Mouse (Mus musculus): ENCODE measurements around the gene Pde2a. TPM values are rescaled to one million over a fixed set of nuclear protein-coding genes. Genes with fewer than 3 reads are reported as not detected.

Pde2a gene
- polyA plus RNA-seq, 1 experiment from 2014 or later: 6.9 TPM

DNA sequence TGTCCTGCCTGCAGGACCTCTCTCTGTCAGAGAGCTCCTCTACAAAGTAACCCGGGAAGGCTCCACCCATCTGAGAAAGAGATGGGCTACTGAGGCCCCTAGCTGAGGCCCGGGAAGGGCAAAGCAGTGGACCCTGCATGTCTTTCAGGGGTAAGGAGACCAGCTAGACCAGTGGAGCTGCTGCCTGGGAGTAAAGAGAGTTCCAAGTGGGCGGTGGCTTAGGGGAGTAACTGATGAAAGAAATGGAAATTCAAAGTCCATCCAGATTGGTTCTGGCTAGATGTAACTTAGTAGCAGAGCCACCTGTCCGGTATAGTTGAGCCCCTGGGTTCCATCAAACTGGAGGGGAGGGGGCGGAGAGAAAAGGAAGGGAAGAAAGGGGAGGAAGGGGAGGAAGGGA, 112.9 kb downstream of the Pde2a start:
- ATAC-seq (ENCODE audit: insufficient number of reproducible peaks, low FRiP score, low TSS enrichment, low read depth) (no peak), DNase-seq (ENCODE audit: low spot score) (no peak)
- no peaks in the 10 kb centered on the region for H3K27me3 ChIP-seq (ENCODE audit: control insufficient read depth, insufficient read depth, low read length)
- H3K4me1 ChIP-seq (ENCODE audit: control insufficient read depth, insufficient read depth, low read length): no peaks in the 10 kb centered on the region
- H3K4me3 ChIP-seq (ENCODE audit: low read depth, low read length): no peak overlapping the region
- H3K27ac ChIP-seq (replicated peaks; ENCODE audit: low read depth, low read length): no peak overlapping the region
- no peaks in the 10 kb centered on the region for H3K9me3 ChIP-seq (ENCODE audit: control insufficient read depth, low read length)
- H3K36me3 ChIP-seq (ENCODE audit: control insufficient read depth, insufficient read depth, low read length): no peaks in the 10 kb centered on the region
- no peak overlapping the region for H3K4me2 ChIP-seq (ENCODE audit: low read depth, severe bottlenecking)
- H3K9ac ChIP-seq (ENCODE audit: low read length): no peak overlapping the region
- WGBS: 24% methylated on average over 5 of the region's 5 CpGs

DNA sequence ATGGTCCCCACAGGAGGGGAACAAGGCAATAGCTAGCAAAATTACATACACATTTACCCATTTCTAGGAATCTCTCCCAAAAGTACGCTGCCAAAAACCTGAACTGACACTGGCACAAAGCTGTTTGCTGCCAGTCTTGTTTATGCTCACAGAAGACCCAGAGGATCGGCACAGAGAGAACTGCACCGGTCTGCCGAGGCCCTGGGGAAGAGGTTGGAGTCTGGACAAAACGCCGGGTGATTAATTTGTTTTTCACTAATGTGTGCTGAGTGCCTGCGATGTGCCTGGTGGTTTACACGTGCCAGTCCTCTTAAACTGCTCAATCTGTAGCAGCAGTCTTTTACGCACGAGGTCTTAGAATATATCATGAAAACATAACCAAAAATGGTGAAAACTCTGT, 113.6 kb downstream of the Pde2a start:
- ATAC-seq (ENCODE audit: insufficient number of reproducible peaks, low FRiP score, low TSS enrichment, low read depth): no peak
- WGBS: 69% methylated on average over 10 of the region's 10 CpGs
- DNase-seq (ENCODE audit: low spot score): no peak
- no peaks in the 10 kb centered on the region for H3K36me3 ChIP-seq (ENCODE audit: control insufficient read depth, insufficient read depth, low read length)
- H3K4me1 ChIP-seq (ENCODE audit: control insufficient read depth, insufficient read depth, low read length): no peaks in the 10 kb centered on the region
- no peaks in the 10 kb centered on the region for H3K9me3 ChIP-seq (ENCODE audit: control insufficient read depth, low read length)
- no peak overlapping the region for H3K9ac ChIP-seq (ENCODE audit: low read length)
- no peaks in the 10 kb centered on the region for H3K27me3 ChIP-seq (ENCODE audit: control insufficient read depth, insufficient read depth, low read length)
- H3K4me3 ChIP-seq (ENCODE audit: low read depth, low read length): no peak overlapping the region
- H3K27ac ChIP-seq (replicated peaks; ENCODE audit: low read depth, low read length): no peak overlapping the region
- H3K4me2 ChIP-seq (ENCODE audit: low read depth, severe bottlenecking): no peak overlapping the region

DNA sequence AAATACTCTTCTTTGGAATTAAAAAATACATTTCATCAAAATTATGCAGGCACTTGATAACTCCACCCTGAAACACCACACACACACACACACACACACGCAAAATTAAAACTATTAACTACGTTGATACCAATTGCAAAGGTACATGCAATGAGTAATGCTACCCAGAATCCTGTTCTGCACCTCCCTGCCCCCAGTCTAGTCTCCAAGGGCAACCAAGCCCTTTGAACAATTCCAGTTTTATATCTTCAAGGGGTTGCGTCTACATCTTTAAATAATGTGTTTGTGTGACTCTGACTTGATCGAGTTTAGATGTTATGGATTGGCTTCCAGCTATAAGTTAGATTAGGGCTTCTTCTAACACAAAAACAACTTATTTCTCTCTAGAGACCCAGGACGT, 114.0 kb downstream of the Pde2a start:
- no peaks in the 10 kb centered on the region for H3K9me3 ChIP-seq (ENCODE audit: control insufficient read depth, low read length)
- H3K4me3 ChIP-seq (ENCODE audit: low read depth, low read length): no peak overlapping the region
- H3K27me3 ChIP-seq (ENCODE audit: control insufficient read depth, insufficient read depth, low read length): no peaks in the 10 kb centered on the region
- H3K36me3 ChIP-seq (ENCODE audit: control insufficient read depth, insufficient read depth, low read length): no peaks in the 10 kb centered on the region
- H3K4me2 ChIP-seq (ENCODE audit: low read depth, severe bottlenecking): no peak overlapping the region
- WGBS: 84% methylated on average over 5 of the region's 5 CpGs
- no peak for DNase-seq (ENCODE audit: low spot score)
- no peak overlapping the region for H3K9ac ChIP-seq (ENCODE audit: low read length)
- H3K27ac ChIP-seq (replicated peaks; ENCODE audit: low read depth, low read length): no peak overlapping the region
- H3K4me1 ChIP-seq (ENCODE audit: control insufficient read depth, insufficient read depth, low read length): no peaks in the 10 kb centered on the region
- ATAC-seq (ENCODE audit: insufficient number of reproducible peaks, low FRiP score, low TSS enrichment, low read depth): no peak

DNA sequence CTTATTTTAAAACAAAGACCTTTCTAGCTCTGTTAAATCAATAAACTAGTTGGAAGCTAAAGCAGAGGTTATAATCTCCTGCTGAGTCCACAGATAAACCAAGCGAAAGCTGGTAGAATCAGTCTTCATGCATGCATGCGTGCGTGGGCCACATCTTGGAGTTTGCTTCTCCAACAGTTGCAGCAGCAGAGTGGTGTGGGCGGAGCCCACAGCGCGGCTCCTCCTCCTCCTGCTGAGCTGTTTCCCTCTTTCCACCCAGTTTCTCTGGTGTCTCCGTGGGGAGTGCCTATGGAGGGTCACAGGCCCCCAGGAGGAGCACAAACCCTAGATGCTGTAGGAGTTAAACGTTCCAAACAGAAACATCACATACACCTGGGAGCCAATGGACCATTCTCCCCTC, 116.0 kb downstream of the Pde2a start:
- DNase-seq (ENCODE audit: low spot score): no peak
- no peaks in the 10 kb centered on the region for H3K4me1 ChIP-seq (ENCODE audit: control insufficient read depth, insufficient read depth, low read length)
- H3K4me3 ChIP-seq (ENCODE audit: low read depth, low read length): no peak overlapping the region
- H3K9ac ChIP-seq (ENCODE audit: low read length): no peak overlapping the region
- no peaks in the 10 kb centered on the region for H3K36me3 ChIP-seq (ENCODE audit: control insufficient read depth, insufficient read depth, low read length)
- H3K27ac ChIP-seq (replicated peaks; ENCODE audit: low read depth, low read length): no peak overlapping the region
- no peaks in the 10 kb centered on the region for H3K27me3 ChIP-seq (ENCODE audit: control insufficient read depth, insufficient read depth, low read length)
- no peaks in the 10 kb centered on the region for H3K9me3 ChIP-seq (ENCODE audit: control insufficient read depth, low read length)
- no peak for ATAC-seq (ENCODE audit: insufficient number of reproducible peaks, low FRiP score, low TSS enrichment, low read depth)
- 50% methylated on average over 8 of the region's 8 CpGs for WGBS
- H3K4me2 ChIP-seq (ENCODE audit: low read depth, severe bottlenecking): no peak overlapping the region

DNA sequence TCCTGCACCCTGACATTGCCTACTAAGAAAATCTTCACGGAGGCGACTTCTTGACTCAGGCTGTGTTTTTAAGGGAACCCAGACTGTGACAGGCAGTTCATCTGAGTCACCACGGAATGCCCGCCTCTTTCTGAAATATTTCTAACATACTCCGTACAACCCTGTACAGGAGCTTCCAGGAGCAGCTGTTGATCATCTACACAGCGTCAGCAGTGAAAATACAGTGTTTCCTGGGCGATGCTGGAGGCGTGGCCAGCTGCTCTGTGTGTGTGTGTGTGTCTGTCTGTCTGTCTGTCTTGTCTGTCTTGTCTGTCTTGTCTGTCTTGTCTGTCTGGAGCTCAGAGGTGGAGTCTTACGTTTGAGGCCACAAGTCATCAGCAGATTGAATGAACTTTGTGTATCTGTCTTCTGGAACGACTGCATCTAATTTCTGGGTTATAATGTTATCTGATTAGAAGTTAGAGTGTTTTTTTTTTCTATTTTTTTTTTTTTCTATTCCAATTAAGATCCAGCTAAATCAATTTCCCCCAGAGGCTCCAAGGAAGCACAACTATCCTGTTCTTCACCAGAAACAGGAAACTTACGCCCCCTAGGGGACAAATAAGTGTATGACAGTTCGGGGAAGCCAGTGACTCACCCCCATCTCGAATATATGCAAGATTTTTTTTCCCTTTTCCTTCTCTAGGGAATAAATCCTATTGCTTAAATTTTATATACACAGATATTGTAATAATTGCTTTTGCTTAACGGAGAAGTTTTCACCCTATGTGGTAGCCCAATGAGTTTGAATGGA, 116.8 kb downstream of the Pde2a start:
- Histone ChIP-seq H3K9ac (ENCODE audit: low read length) (no peak overlapping the region), H3K4me1 (ENCODE audit: control insufficient read depth, insufficient read depth, low read length) (no peaks in the 10 kb centered on the region), H3K27me3 (ENCODE audit: control insufficient read depth, insufficient read depth, low read length) (no peaks in the 10 kb centered on the region), H3K4me2 (ENCODE audit: low read depth, severe bottlenecking) (no peak overlapping the region), H3K36me3 (ENCODE audit: control insufficient read depth, insufficient read depth, low read length) (no peaks in the 10 kb centered on the region), H3K9me3 (ENCODE audit: control insufficient read depth, low read length) (no peaks in the 10 kb centered on the region), H3K4me3 (ENCODE audit: low read depth, low read length) (no peak overlapping the region), H3K27ac (replicated peaks; ENCODE audit: low read depth, low read length) (no peak overlapping the region)
- 59% methylated on average over 14 of the region's 14 CpGs for WGBS
- ATAC-seq (ENCODE audit: insufficient number of reproducible peaks, low FRiP score, low TSS enrichment, low read depth): no peak
- DNase-seq (ENCODE audit: low spot score): peak; percentile 31

DNA sequence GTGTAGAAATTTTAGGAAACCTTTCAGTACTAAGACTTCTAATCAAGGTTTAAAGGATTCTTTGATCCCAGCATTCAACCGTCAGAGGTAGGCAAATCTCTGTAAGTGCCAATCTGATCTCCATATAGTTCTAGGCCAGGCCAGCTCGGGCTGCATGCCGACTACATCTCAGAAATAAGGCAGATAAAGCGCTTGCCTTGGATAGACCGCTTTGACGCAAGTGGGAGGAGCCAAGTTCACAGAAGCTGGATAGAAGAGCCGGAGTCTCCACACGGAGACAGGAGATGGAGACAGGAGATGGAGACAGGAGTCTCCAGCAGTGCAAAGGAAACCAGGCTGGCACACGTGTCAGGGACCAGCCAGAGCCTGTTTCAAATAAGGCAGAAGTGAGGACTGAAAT, 118.3 kb downstream of the Pde2a start:
- Histone ChIP-seq H3K27me3 (ENCODE audit: control insufficient read depth, insufficient read depth, low read length) (no peaks in the 10 kb centered on the region), H3K9ac (ENCODE audit: low read length) (no peak overlapping the region), H3K4me3 (ENCODE audit: low read depth, low read length) (no peak overlapping the region), H3K27ac (replicated peaks; ENCODE audit: low read depth, low read length) (no peak overlapping the region), H3K4me2 (ENCODE audit: low read depth, severe bottlenecking) (no peak overlapping the region), H3K9me3 (ENCODE audit: control insufficient read depth, low read length) (no peaks in the 10 kb centered on the region), H3K4me1 (ENCODE audit: control insufficient read depth, insufficient read depth, low read length) (no peaks in the 10 kb centered on the region), H3K36me3 (ENCODE audit: control insufficient read depth, insufficient read depth, low read length) (no peaks in the 10 kb centered on the region)
- ATAC-seq (ENCODE audit: insufficient number of reproducible peaks, low FRiP score, low TSS enrichment, low read depth): no peak
- DNase-seq (ENCODE audit: low spot score): no peak
- 49% methylated on average over 9 of the region's 9 CpGs for WGBS

DNA sequence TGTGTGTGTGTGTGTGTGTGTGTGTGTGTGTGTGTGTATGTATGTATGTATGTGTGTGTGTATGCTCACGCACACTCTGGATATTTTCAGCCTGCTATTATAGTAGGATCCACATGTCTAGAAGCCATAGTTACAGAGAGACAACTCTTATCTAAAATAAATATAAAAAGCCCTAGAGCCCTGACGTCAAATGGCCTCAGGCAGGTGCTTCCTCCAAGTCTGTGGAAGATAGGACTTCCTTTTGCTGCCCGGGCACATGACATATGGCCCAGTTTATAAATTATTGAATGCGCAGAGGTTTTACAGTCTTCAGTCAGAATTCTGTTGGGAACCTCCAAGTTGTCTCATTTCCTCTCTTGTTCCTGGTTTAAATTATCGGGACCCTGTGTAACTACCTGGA, 119.2 kb downstream of the Pde2a start:
- no peak overlapping the region for H3K9ac ChIP-seq (ENCODE audit: low read length)
- WGBS: 69% methylated on average over 5 of the region's 5 CpGs

DNA sequence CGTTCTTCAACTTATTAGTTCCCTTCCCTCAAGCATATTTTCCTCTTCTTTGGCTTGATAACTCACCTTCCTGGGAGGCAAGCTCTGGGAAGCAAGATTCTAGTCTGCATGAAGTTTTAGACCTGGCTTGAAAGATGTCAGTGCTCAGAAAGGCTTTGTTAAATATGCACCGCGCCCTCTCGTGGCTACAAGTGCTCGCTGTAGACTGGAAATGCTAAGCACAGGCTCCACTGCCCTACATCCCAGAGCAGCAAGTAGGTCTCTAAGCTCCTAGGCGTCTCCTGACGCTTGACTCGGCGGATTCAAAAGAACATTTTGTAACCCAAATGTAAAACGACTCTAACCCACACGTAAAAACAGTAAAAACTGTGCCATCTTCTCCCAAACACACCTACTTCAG, 119.6 kb downstream of the Pde2a start:
- Histone ChIP-seq H3K9ac (ENCODE audit: low read length) (no peak overlapping the region), H3K4me2 (ENCODE audit: low read depth, severe bottlenecking) (no peak overlapping the region)

More for the DNA sequence above, 119.2 kb downstream of the Pde2a start:
- Histone ChIP-seq H3K4me1 (ENCODE audit: control insufficient read depth, insufficient read depth, low read length) (no peaks in the 10 kb centered on the region), H3K4me3 (ENCODE audit: low read depth, low read length) (no peak overlapping the region), H3K27ac (replicated peaks; ENCODE audit: low read depth, low read length) (no peak overlapping the region), H3K36me3 (ENCODE audit: control insufficient read depth, insufficient read depth, low read length) (no peaks in the 10 kb centered on the region), H3K4me2 (ENCODE audit: low read depth, severe bottlenecking) (no peak overlapping the region), H3K27me3 (ENCODE audit: control insufficient read depth, insufficient read depth, low read length) (no peaks in the 10 kb centered on the region), H3K9me3 (ENCODE audit: control insufficient read depth, low read length) (no peaks in the 10 kb centered on the region)
- ATAC-seq (ENCODE audit: insufficient number of reproducible peaks, low FRiP score, low TSS enrichment, low read depth) (no peak), DNase-seq (ENCODE audit: low spot score) (no peak)

DNA sequence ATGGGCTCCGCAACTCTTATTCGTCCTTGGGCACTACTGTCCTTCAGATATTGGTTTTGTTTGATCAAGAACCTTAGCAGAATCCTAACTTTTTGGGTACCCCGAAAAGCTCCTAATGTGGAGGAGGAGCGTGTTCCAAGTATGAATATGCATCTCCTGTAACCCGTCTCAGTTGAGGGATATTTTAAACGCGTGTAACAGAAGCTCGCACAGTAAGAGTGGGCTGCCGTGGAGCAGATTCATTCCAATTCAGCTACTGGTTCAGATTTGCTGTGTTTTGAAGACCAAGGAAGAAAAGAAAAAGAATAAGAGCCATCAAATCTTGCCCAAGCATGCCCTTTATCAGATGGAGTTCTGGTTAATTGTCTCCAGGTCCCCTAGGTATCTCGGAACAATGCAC, 120.2 kb downstream of the Pde2a start:
- ATAC-seq (ENCODE audit: insufficient number of reproducible peaks, low FRiP score, low TSS enrichment, low read depth) (no peak), DNase-seq (ENCODE audit: low spot score) (no peak)
- WGBS: 76% methylated on average over 10 of the region's 10 CpGs

More for the DNA sequence above, 119.6 kb downstream of the Pde2a start:
- H3K36me3 ChIP-seq (ENCODE audit: control insufficient read depth, insufficient read depth, low read length): no peaks in the 10 kb centered on the region
- no peak overlapping the region for H3K27ac ChIP-seq (replicated peaks; ENCODE audit: low read depth, low read length)
- no peaks in the 10 kb centered on the region for H3K4me1 ChIP-seq (ENCODE audit: control insufficient read depth, insufficient read depth, low read length)
- no peaks in the 10 kb centered on the region for H3K9me3 ChIP-seq (ENCODE audit: control insufficient read depth, low read length)
- no peaks in the 10 kb centered on the region for H3K27me3 ChIP-seq (ENCODE audit: control insufficient read depth, insufficient read depth, low read length)
- ATAC-seq (ENCODE audit: insufficient number of reproducible peaks, low FRiP score, low TSS enrichment, low read depth): no peak
- DNase-seq (ENCODE audit: low spot score): peak; percentile 81
- no peak overlapping the region for H3K4me3 ChIP-seq (ENCODE audit: low read depth, low read length)
- WGBS: 3% methylated on average over 11 of the region's 11 CpGs

More for the DNA sequence above, 120.2 kb downstream of the Pde2a start:
- no peaks in the 10 kb centered on the region for H3K4me1 ChIP-seq (ENCODE audit: control insufficient read depth, insufficient read depth, low read length)
- H3K27ac ChIP-seq (replicated peaks; ENCODE audit: low read depth, low read length): no peak overlapping the region
- no peaks in the 10 kb centered on the region for H3K27me3 ChIP-seq (ENCODE audit: control insufficient read depth, insufficient read depth, low read length)
- H3K4me2 ChIP-seq (ENCODE audit: low read depth, severe bottlenecking): no peak overlapping the region
- H3K9ac ChIP-seq (ENCODE audit: low read length): no peak overlapping the region
- no peak overlapping the region for H3K4me3 ChIP-seq (ENCODE audit: low read depth, low read length)
- no peaks in the 10 kb centered on the region for H3K9me3 ChIP-seq (ENCODE audit: control insufficient read depth, low read length)
- H3K36me3 ChIP-seq (ENCODE audit: control insufficient read depth, insufficient read depth, low read length): no peaks in the 10 kb centered on the region

Measured in limb, embryonic 11.5 days (tissue).